Mouse (Mus musculus) heart, postnatal 0 days (tissue): ENCODE data around the gene Cacnb4. TPM values are rescaled to one million over a fixed set of nuclear protein-coding genes. Genes with fewer than 3 reads are reported as not detected.

Experiments used
- ATAC-seq: fragments of 200-750 bp; cut with Nextera tagmentation; 2 replicates; pipeline ENCODE4 v1.8.0; 2017; ENCODE audit warnings: low read depth, moderate number of reproducible peaks, moderate library complexity; ENCODE audit not compliant: insufficient read depth
- DNase-seq: peaks from one replicate; pipeline ENCODE4 v3.0.0-alpha.2; 2016; ENCODE audit warnings: low spot score
- H3K27ac ChIP-seq: fragments of 300-500 bp; sonication (generic); 2 replicates; pipeline ENCODE4 v1.5.1; 2014; ENCODE audit warnings: low read depth, mild to moderate bottlenecking
- H3K27me3 ChIP-seq: fragments of 300-500 bp; sonication (generic); 2 replicates; pipeline ENCODE4 v1.6.1; 2014; ENCODE audit warnings: low read length, mixed read lengths; ENCODE audit not compliant: control insufficient read depth, insufficient read depth
- H3K36me3 ChIP-seq: fragments of 300-500 bp; sonication (generic); replicated peaks from 2 replicates; pipeline ENCODE4 v1.6.1; 2014; ENCODE audit warnings: low read length, mixed read lengths; ENCODE audit not compliant: control insufficient read depth, insufficient read depth
- H3K4me1 ChIP-seq: fragments of 300-500 bp; sonication (generic); 2 replicates; pipeline ENCODE4 v1.6.1; 2014; ENCODE audit warnings: antibody characterized with exemption; ENCODE audit not compliant: control insufficient read depth, insufficient read depth
- H3K4me2 ChIP-seq: fragments of 300-500 bp; sonication (generic); 2 replicates; pipeline ENCODE4 v1.6.1; 2014; ENCODE audit warnings: low read depth, mild to moderate bottlenecking, low read length, moderate library complexity
- H3K4me3 ChIP-seq: fragments of 300-500 bp; sonication (generic); 2 replicates; pipeline ENCODE4 v1.5.1; 2014; ENCODE audit warnings: low read depth, low read length
- H3K9ac ChIP-seq: fragments of 300-500 bp; sonication (generic); replicated peaks from 2 replicates; pipeline ENCODE4 v1.6.1; 2014; ENCODE audit warnings: low read depth, low read length, mixed read lengths
- H3K9me3 ChIP-seq: fragments of 300-500 bp; sonication (generic); replicated peaks from 2 replicates; pipeline ENCODE4 v1.6.1; 2016; ENCODE audit warnings: low read length; ENCODE audit not compliant: control insufficient read depth
- CTCF ChIP-seq: IDR thresholded peaks from 2 replicates; pipeline ENCODE4 v1.5.1; 2016; ENCODE audit warnings: antibody characterized with exemption, control low read depth, low read depth
- EP300 ChIP-seq: IDR thresholded peaks from 2 replicates; pipeline ENCODE4 v1.6.1; 2016; ENCODE audit warnings: antibody characterized with exemption, low read depth
- WGBS: fragments of 180-500 bp; shearing (Covaris S2); extraction: QIAGEN DNeasy Blood & Tissue Kit; methylation state at CpG from one replicate; pipeline ENCODE4 v1.1.7; 2014; 5-methylcytosine and 5-hydroxymethylcytosine counted together
- polyA plus RNA-seq: library from polyadenylated mRNA; unstranded; fragments of >200 nt; fragmentation: Nextera tagmentation; extraction: Ambion mirVana; gene quantifications from 2 replicates; pipeline ENCODE4 v1.2.1, GENCODE M21; 2015
- total RNA-seq: library from RNA; depleted of rRNA; stranded (reverse); fragments of >200 nt; gene quantifications from 2 replicates; pipeline ENCODE4 v1.2.3, GENCODE M21; 2014; ENCODE audit warnings: low replicate concordance

Cacnb4 gene
- total and polyA plus RNA-seq, 2 experiments from 2014 or later, result 0.56 to 0.69 TPM

GRCm38 (mm10) chr2:52593814-52594213 lies 82.8 kb downstream of the Cacnb4 start:
- H3K36me3 ChIP-seq, result no peaks in the 10 kb centered on the region
- ATAC-seq (no peak), DNase-seq (no peak)
- no peaks in the 10 kb centered on the region for H3K27me3 ChIP-seq
- H3K27ac ChIP-seq, result no peak overlapping the region
- H3K9ac ChIP-seq, result no peak overlapping the region
- H3K4me2 ChIP-seq, result no peak overlapping the region
- TF ChIP-seq EP300, result no peak
- TF ChIP-seq CTCF, result no peak
- no peaks in the 10 kb centered on the region for H3K9me3 ChIP-seq
- H3K4me3 ChIP-seq, result no peak overlapping the region
- no peaks in the 10 kb centered on the region; the same call in 1 of the 2 replicates for H3K4me1 ChIP-seq
- WGBS, result 85% methylated on average over 8 of the region's 8 CpGs

GRCm38 (mm10) chr2:52593260-52593659 lies 83.4 kb downstream of the Cacnb4 start:
- ATAC-seq, result no peak
- H3K27ac ChIP-seq, result no peak overlapping the region
- no peaks in the 10 kb centered on the region for H3K9me3 ChIP-seq
- no peak overlapping the region for H3K9ac ChIP-seq
- H3K36me3 ChIP-seq, result no peaks in the 10 kb centered on the region
- no peak overlapping the region for H3K4me2 ChIP-seq
- no peak for DNase-seq
- TF ChIP-seq EP300, result no peak
- TF ChIP-seq CTCF, result no peak
- H3K27me3 ChIP-seq, result no peaks in the 10 kb centered on the region
- H3K4me3 ChIP-seq, result no peak overlapping the region
- 56% methylated on average over 5 of the region's 5 CpGs for WGBS
- no peaks in the 10 kb centered on the region; the same call in 1 of the 2 replicates for H3K4me1 ChIP-seq

GRCm38 (mm10) chr2:52590970-52591347 lies 85.7 kb downstream of the Cacnb4 start:
- peak overlapping the region; percentile 33; the same call in 1 of the 2 replicates for H3K4me2 ChIP-seq
- no peaks in the 10 kb centered on the region for H3K36me3 ChIP-seq
- no peaks in the 10 kb centered on the region for H3K9me3 ChIP-seq
- no peak overlapping the region; the same call in 1 of the 2 replicates for H3K9ac ChIP-seq
- H3K27ac ChIP-seq, result peak overlapping the region; percentile 67
- peak; percentile 78 for ATAC-seq
- WGBS, result 1% methylated on average over 5 of the region's 5 CpGs
- H3K4me1 ChIP-seq, result no peaks in the 10 kb centered on the region; the same call in 1 of the 2 replicates
- peak; percentile 90 for TF ChIP-seq CTCF
- no peak for TF ChIP-seq EP300
- peak; percentile 85 for DNase-seq
- 0 out of 2 replicates have a peak overlapping the region, but pooled peaks have one; percentile 1 for H3K4me3 ChIP-seq
- H3K27me3 ChIP-seq, result no peaks in the 10 kb centered on the region

- TF ChIP-seq CTCF (no peak), EP300 (no peak)
- ATAC-seq, result peak; percentile 59
- Histone ChIP-seq H3K27ac (peak overlapping the region; percentile 67), H3K9me3 (no peaks in the 10 kb centered on the region), H3K4me2 (peak overlapping the region; percentile 33), H3K9ac (peak overlapping the region; percentile 13; the same call in 1 of the 2 replicates), H3K4me3 (0 out of 2 replicates have a peak overlapping the region, but pooled peaks have one; percentile 1), H3K4me1 (no peaks in the 10 kb centered on the region; the same call in 1 of the 2 replicates), H3K27me3 (no peaks in the 10 kb centered on the region), H3K36me3 (no peaks in the 10 kb centered on the region)
- DNase-seq, result peak; percentile 21
- WGBS, result 42% methylated on average over 7 of the region's 7 CpGs
These were observed 86.2 kb downstream of the Cacnb4 start for GRCm38 (mm10) chr2:52590340-52590969.

- no peak for ATAC-seq
These were observed 87.1 kb downstream of the Cacnb4 start for GRCm38 (mm10) chr2:52589514-52589913.

More at GRCm38 (mm10) chr2:52589514-52589913, 87.1 kb downstream of the Cacnb4 start:
- Histone ChIP-seq H3K9ac (no peak overlapping the region), H3K9me3 (no peaks in the 10 kb centered on the region), H3K36me3 (no peaks in the 10 kb centered on the region), H3K4me1 (no peaks in the 10 kb centered on the region; the same call in 1 of the 2 replicates), H3K4me3 (no peak overlapping the region), H3K4me2 (no peak overlapping the region), H3K27me3 (no peaks in the 10 kb centered on the region), H3K27ac (no peak overlapping the region)
- peak; percentile 40 for TF ChIP-seq CTCF
- TF ChIP-seq EP300, result no peak
- WGBS, result 91% methylated on average over 4 of the region's 4 CpGs
- DNase-seq, result no peak
